Mouse (Mus musculus) olfactory bulb, adult 2 months (tissue): ENCODE measurements around the gene Spocd1.

Experiments
- CTCF ChIP-seq: fragments of 200-500 bp; IDR thresholded peaks from 2 replicates; pipeline ENCODE4 v1.5.1; 2012; ENCODE audit warnings: low read depth, mild to moderate bottlenecking, low read length, moderate library complexity; ENCODE audit not compliant: insufficient read depth
- POLR2A ChIP-seq: fragments of 200-500 bp; IDR thresholded peaks from 2 replicates; pipeline ENCODE4 v1.6.1; 2012; ENCODE audit warnings: mild to moderate bottlenecking, low read depth, low read length, moderate library complexity; ENCODE audit not compliant: insufficient read depth

DNA sequence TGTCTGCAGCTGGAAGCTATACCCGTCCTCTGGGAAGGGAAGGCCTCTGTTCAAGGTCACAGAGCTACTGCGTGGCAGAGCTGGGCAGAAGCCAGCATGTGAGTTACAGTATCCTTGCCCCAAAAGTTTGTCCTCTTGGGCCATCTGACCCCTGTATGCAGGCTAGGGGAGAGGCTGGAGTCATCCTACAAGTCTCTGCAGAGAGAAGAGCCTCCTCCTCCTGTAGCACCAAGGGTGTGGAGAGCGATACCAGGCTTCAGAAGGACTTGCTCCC lies 7.8 kb upstream of the Spocd1 start:
- no peak for TF ChIP-seq POLR2A
- TF ChIP-seq CTCF, result no peak
